In genomic region chr4:5071243-5071642, GRCm38 (mm10) we compare ENCODE assay signal across 18 mouse cellular contexts.
DNase-seq lines count a peak whose midpoint lies in the region; ATAC-seq and TF ChIP-seq lines count a peak whose summit lies in the region.
"Had no signal": no experiment of that assay in that cellular context is flagged by ENCODE, and none has a peak within 500 bp of the region (broad histone marks: within the 10 kb centered on the region; RNA-seq: fewer than 3 reads in every experiment).

No protein-coding gene starts in this region.

- no peak for TF ChIP-seq CTCF in forebrain, postnatal 0 days (IDR thresholded peaks at IDR 0.05; ENCODE audit: low read depth)

- no peaks in the 10 kb centered on the region for H3K9me3 ChIP-seq in forebrain, embryonic 13.5 days (replicated peaks)
- H3K9me3 ChIP-seq in forebrain, embryonic 11.5 days (ENCODE audit: control insufficient read depth, low read length) = no peaks in the 10 kb centered on the region
- no peaks in the 10 kb centered on the region for H3K9me3 ChIP-seq in hindbrain, embryonic 15.5 days
- H3K9me3 ChIP-seq in hindbrain, embryonic 12.5 days (replicated peaks) = no peaks in the 10 kb centered on the region
- H3K9me3 ChIP-seq in midbrain, embryonic 14.5 days (ENCODE audit: control insufficient read depth, low read length) = no peaks in the 10 kb centered on the region
- H3K9me3 ChIP-seq in midbrain, embryonic 13.5 days = no peaks in the 10 kb centered on the region
- no peaks in the 10 kb centered on the region for H3K9me3 ChIP-seq in forebrain, postnatal 0 days (ENCODE audit: low read length)
- H3K9me3 ChIP-seq: embryonic facial prominence, embryonic 10.5 days; heart, embryonic 12.5 days; intestine, embryonic 15.5 days had no signal

- no peaks in the 10 kb centered on the region for H3K36me3 ChIP-seq in forebrain, embryonic 13.5 days (ENCODE audit: poor library complexity, severe bottlenecking)
- no peaks in the 10 kb centered on the region for H3K36me3 ChIP-seq in forebrain, embryonic 11.5 days (ENCODE audit: control insufficient read depth, insufficient read depth, low read length)
- no peaks in the 10 kb centered on the region for H3K36me3 ChIP-seq in hindbrain, embryonic 15.5 days
- H3K36me3 ChIP-seq in hindbrain, embryonic 12.5 days = no peaks in the 10 kb centered on the region
- no peaks in the 10 kb centered on the region for H3K36me3 ChIP-seq in midbrain, embryonic 14.5 days (ENCODE audit: control insufficient read depth, insufficient read depth, low read length)
- no peaks in the 10 kb centered on the region for H3K36me3 ChIP-seq in midbrain, embryonic 13.5 days
- H3K36me3 ChIP-seq in forebrain, postnatal 0 days (ENCODE audit: insufficient read depth) = no peaks in the 10 kb centered on the region
- H3K36me3 ChIP-seq: embryonic facial prominence, embryonic 10.5 days; heart, embryonic 12.5 days; intestine, embryonic 15.5 days had no signal

- no peaks in the 10 kb centered on the region for H3K27me3 ChIP-seq in forebrain, embryonic 13.5 days
- no peaks in the 10 kb centered on the region for H3K27me3 ChIP-seq in forebrain, embryonic 11.5 days (ENCODE audit: control insufficient read depth, insufficient read depth, low read length)
- H3K27me3 ChIP-seq in hindbrain, embryonic 15.5 days = no peaks in the 10 kb centered on the region
- no peaks in the 10 kb centered on the region for H3K27me3 ChIP-seq in hindbrain, embryonic 12.5 days
- H3K27me3 ChIP-seq in midbrain, embryonic 14.5 days (ENCODE audit: control insufficient read depth, insufficient read depth, low read length) = no peaks in the 10 kb centered on the region
- no peaks in the 10 kb centered on the region for H3K27me3 ChIP-seq in midbrain, embryonic 13.5 days
- no peaks in the 10 kb centered on the region for H3K27me3 ChIP-seq in forebrain, postnatal 0 days (ENCODE audit: insufficient read depth, low read length)
- H3K27me3 ChIP-seq: CH12.LX; heart, embryonic 12.5 days; intestine, embryonic 15.5 days; Patski had no signal

- 81% methylated on average over 4 of the region's 4 CpGs for WGBS in forebrain, embryonic 13.5 days
- 88% methylated on average over 4 of the region's 4 CpGs for WGBS in forebrain, embryonic 11.5 days
- 76% methylated on average over 4 of the region's 4 CpGs for WGBS in hindbrain, embryonic 15.5 days
- WGBS in hindbrain, embryonic 12.5 days = 86% methylated on average over 4 of the region's 4 CpGs
- 87% methylated on average over 4 of the region's 4 CpGs for WGBS in midbrain, embryonic 14.5 days
- 85% methylated on average over 4 of the region's 4 CpGs for WGBS in midbrain, embryonic 13.5 days
- 56% methylated on average over 4 of the region's 4 CpGs for WGBS in forebrain, postnatal 0 days

- H3K27ac ChIP-seq in forebrain, embryonic 13.5 days = no peak overlapping the region
- no peak overlapping the region for H3K27ac ChIP-seq in forebrain, embryonic 11.5 days (ENCODE audit: low read depth, low read length)
- no peak overlapping the region for H3K27ac ChIP-seq in hindbrain, embryonic 15.5 days (replicated peaks)
- no peak overlapping the region for H3K27ac ChIP-seq in hindbrain, embryonic 12.5 days
- H3K27ac ChIP-seq in midbrain, embryonic 14.5 days (replicated peaks; ENCODE audit: low read depth, low read length) = no peak overlapping the region
- H3K27ac ChIP-seq in midbrain, embryonic 13.5 days = no peak overlapping the region
- H3K27ac ChIP-seq in forebrain, postnatal 0 days (ENCODE audit: low read depth, low read length) = no peak overlapping the region
- H3K27ac ChIP-seq: embryonic facial prominence, embryonic 10.5 days; intestine, embryonic 15.5 days had no signal

- no peak overlapping the region for H3K4me3 ChIP-seq in forebrain, embryonic 13.5 days
- no peak overlapping the region for H3K4me3 ChIP-seq in forebrain, embryonic 11.5 days (ENCODE audit: low read depth, low read length)
- no peak overlapping the region for H3K4me3 ChIP-seq in hindbrain, embryonic 15.5 days
- no peak overlapping the region for H3K4me3 ChIP-seq in hindbrain, embryonic 12.5 days
- no peak overlapping the region for H3K4me3 ChIP-seq in midbrain, embryonic 14.5 days (replicated peaks; ENCODE audit: low read depth, low read length)
- no peak overlapping the region for H3K4me3 ChIP-seq in midbrain, embryonic 13.5 days (replicated peaks)
- H3K4me3 ChIP-seq in forebrain, postnatal 0 days (ENCODE audit: low read depth, low read length) = no peak overlapping the region
- H3K4me3 ChIP-seq: embryonic facial prominence, embryonic 10.5 days; heart, embryonic 12.5 days; intestine, embryonic 15.5 days had no signal

- no peak overlapping the region for H3K4me2 ChIP-seq in forebrain, embryonic 13.5 days
- H3K4me2 ChIP-seq in forebrain, embryonic 11.5 days (ENCODE audit: low read depth, low read length, severe bottlenecking) = no peak overlapping the region
- no peak overlapping the region for H3K4me2 ChIP-seq in hindbrain, embryonic 15.5 days
- H3K4me2 ChIP-seq in hindbrain, embryonic 12.5 days (replicated peaks) = no peak overlapping the region
- H3K4me2 ChIP-seq in midbrain, embryonic 14.5 days (ENCODE audit: low read length) = no peak overlapping the region
- no peak overlapping the region for H3K4me2 ChIP-seq in midbrain, embryonic 13.5 days (replicated peaks)
- no peak overlapping the region for H3K4me2 ChIP-seq in forebrain, postnatal 0 days (ENCODE audit: low read depth)
- H3K4me2 ChIP-seq: heart, embryonic 12.5 days; intestine, embryonic 15.5 days had no signal

- no peak for DNase-seq in forebrain, embryonic 11.5 days (ENCODE audit: low spot score)
- no peak for DNase-seq in midbrain, embryonic 14.5 days
- DNase-seq in forebrain, postnatal 0 days = peak; percentile 12
- DNase-seq: adrenal gland, postnatal 25 days; cerebellum, adult 11 months; cerebellum, adult 9-10 months; gastrocnemius, postnatal 14 days; kidney, adult 18-20 months had no signal

- H3K4me1 ChIP-seq in forebrain, embryonic 13.5 days = no peaks in the 10 kb centered on the region
- no peaks in the 10 kb centered on the region for H3K4me1 ChIP-seq in forebrain, embryonic 11.5 days (replicated peaks; ENCODE audit: control insufficient read depth, insufficient read depth, low read length)
- no peaks in the 10 kb centered on the region for H3K4me1 ChIP-seq in hindbrain, embryonic 15.5 days (replicated peaks)
- no peaks in the 10 kb centered on the region for H3K4me1 ChIP-seq in hindbrain, embryonic 12.5 days
- no peaks in the 10 kb centered on the region for H3K4me1 ChIP-seq in midbrain, embryonic 14.5 days (ENCODE audit: control insufficient read depth, insufficient read depth, low read length)
- no peaks in the 10 kb centered on the region for H3K4me1 ChIP-seq in midbrain, embryonic 13.5 days (replicated peaks)
- H3K4me1 ChIP-seq in forebrain, postnatal 0 days (ENCODE audit: insufficient read depth) = no peaks in the 10 kb centered on the region
- H3K4me1 ChIP-seq: embryonic facial prominence, embryonic 10.5 days; heart, embryonic 12.5 days; intestine, embryonic 15.5 days had no signal

- no peak overlapping the region for H3K9ac ChIP-seq in forebrain, embryonic 13.5 days
- H3K9ac ChIP-seq in forebrain, embryonic 11.5 days (ENCODE audit: low read length) = no peak overlapping the region
- no peak overlapping the region for H3K9ac ChIP-seq in hindbrain, embryonic 15.5 days
- H3K9ac ChIP-seq in hindbrain, embryonic 12.5 days = no peak overlapping the region
- H3K9ac ChIP-seq in midbrain, embryonic 14.5 days (replicated peaks; ENCODE audit: low read length) = no peak overlapping the region
- no peak overlapping the region for H3K9ac ChIP-seq in midbrain, embryonic 13.5 days (replicated peaks)
- no peak overlapping the region for H3K9ac ChIP-seq in forebrain, postnatal 0 days
- H3K9ac ChIP-seq: heart, embryonic 12.5 days; intestine, embryonic 15.5 days had no signal

- ATAC-seq in forebrain, embryonic 13.5 days = peak; percentile 38; the same call in 1 of the 2 replicates
- no peak for ATAC-seq in forebrain, embryonic 11.5 days (replicated peaks; ENCODE audit: low FRiP score)
- peak; percentile 34; the same call in 1 of the 2 replicates for ATAC-seq in hindbrain, embryonic 15.5 days (ENCODE audit: low FRiP score, low read depth)
- no peak for ATAC-seq in hindbrain, embryonic 12.5 days (ENCODE audit: low FRiP score)
- 0 out of 2 replicates have a peak, but pooled peaks have one; percentile 37 for ATAC-seq in midbrain, embryonic 14.5 days (ENCODE audit: low FRiP score, low TSS enrichment)
- ATAC-seq in midbrain, embryonic 13.5 days = no peak
- ATAC-seq in forebrain, postnatal 0 days = peak; percentile 79
- ATAC-seq: activated CD4-positive, CD25-positive, alpha-beta regulatory T cell, adult 4 months; intestine, embryonic 15.5 days; Patski had no signal

Comparison
In these comparisons a context has a peak if more than half of its experiments do, and no peak if none do; other contexts are left out.
1. ATAC-seq: peak in forebrain, embryonic 13.5 days (single experiment), hindbrain, embryonic 15.5 days (single experiment), midbrain, embryonic 14.5 days (single experiment) and forebrain, postnatal 0 days (single experiment); none in forebrain, embryonic 11.5 days (single experiment), hindbrain, embryonic 12.5 days (single experiment) and midbrain, embryonic 13.5 days (single experiment).